Mouse (Mus musculus) heart, embryonic 15.5 days (tissue): ENCODE results near the gene Olfr548-ps1. TPM values are rescaled to one million over a fixed set of nuclear protein-coding genes. Genes with fewer than 3 reads are reported as not detected.

ENCODE experiments used
- ATAC-seq: fragments of 200-750 bp; cut with Nextera tagmentation; replicated peaks from 2 replicates; pipeline ENCODE4 v1.8.0; 2017; ENCODE audit warnings: low read depth, moderate TSS enrichment; ENCODE audit not compliant: insufficient number of reproducible peaks, insufficient read depth, low FRiP score
- H3K27ac ChIP-seq: fragments of 300-500 bp; sonication (generic); 2 replicates; pipeline ENCODE4 v1.5.1; 2015; ENCODE audit warnings: mild to moderate bottlenecking, inconsistent platforms
- H3K27me3 ChIP-seq: fragments of 300-500 bp; sonication (generic); 2 replicates; pipeline ENCODE4 v1.6.1; 2015; ENCODE audit warnings: inconsistent platforms
- H3K36me3 ChIP-seq: fragments of 300-500 bp; sonication (generic); 2 replicates; pipeline ENCODE4 v1.6.1; 2015; ENCODE audit warnings: mild to moderate bottlenecking, inconsistent platforms
- H3K4me1 ChIP-seq: fragments of 300-500 bp; sonication (generic); replicated peaks from 2 replicates; pipeline ENCODE4 v1.6.1; 2015; ENCODE audit warnings: inconsistent platforms
- H3K4me2 ChIP-seq: fragments of 300-500 bp; sonication (generic); 2 replicates; pipeline ENCODE4 v1.6.1; 2015; ENCODE audit warnings: inconsistent platforms, mild to moderate bottlenecking, moderate library complexity
- H3K4me3 ChIP-seq: fragments of 300-500 bp; sonication (generic); 2 replicates; pipeline ENCODE4 v1.5.1; 2015; ENCODE audit warnings: mild to moderate bottlenecking, inconsistent platforms
- H3K9ac ChIP-seq: fragments of 300-500 bp; sonication (generic); 2 replicates; pipeline ENCODE4 v1.6.1; 2015; ENCODE audit warnings: mild to moderate bottlenecking, inconsistent platforms
- H3K9me3 ChIP-seq: fragments of 300-500 bp; sonication (generic); replicated peaks from 2 replicates; pipeline ENCODE4 v1.6.1; 2016; ENCODE audit warnings: inconsistent platforms
- WGBS: fragments of 180-500 bp; shearing (Covaris S2); methylation state at CpG from one replicate; pipeline ENCODE4 v1.1.7; 2015; ENCODE audit warnings: mixed read lengths; 5-methylcytosine and 5-hydroxymethylcytosine counted together
- polyA plus RNA-seq: library from polyadenylated mRNA; unstranded; fragments of >200 nt; fragmentation: Nextera tagmentation; extraction: Ambion mirVana; gene quantifications from 2 replicates; pipeline ENCODE4 v1.2.1, GENCODE M21; 2015

Gene Olfr548-ps1
- polyA plus RNA-seq, 1 experiment from 2014 or later, result not detected

DNA sequence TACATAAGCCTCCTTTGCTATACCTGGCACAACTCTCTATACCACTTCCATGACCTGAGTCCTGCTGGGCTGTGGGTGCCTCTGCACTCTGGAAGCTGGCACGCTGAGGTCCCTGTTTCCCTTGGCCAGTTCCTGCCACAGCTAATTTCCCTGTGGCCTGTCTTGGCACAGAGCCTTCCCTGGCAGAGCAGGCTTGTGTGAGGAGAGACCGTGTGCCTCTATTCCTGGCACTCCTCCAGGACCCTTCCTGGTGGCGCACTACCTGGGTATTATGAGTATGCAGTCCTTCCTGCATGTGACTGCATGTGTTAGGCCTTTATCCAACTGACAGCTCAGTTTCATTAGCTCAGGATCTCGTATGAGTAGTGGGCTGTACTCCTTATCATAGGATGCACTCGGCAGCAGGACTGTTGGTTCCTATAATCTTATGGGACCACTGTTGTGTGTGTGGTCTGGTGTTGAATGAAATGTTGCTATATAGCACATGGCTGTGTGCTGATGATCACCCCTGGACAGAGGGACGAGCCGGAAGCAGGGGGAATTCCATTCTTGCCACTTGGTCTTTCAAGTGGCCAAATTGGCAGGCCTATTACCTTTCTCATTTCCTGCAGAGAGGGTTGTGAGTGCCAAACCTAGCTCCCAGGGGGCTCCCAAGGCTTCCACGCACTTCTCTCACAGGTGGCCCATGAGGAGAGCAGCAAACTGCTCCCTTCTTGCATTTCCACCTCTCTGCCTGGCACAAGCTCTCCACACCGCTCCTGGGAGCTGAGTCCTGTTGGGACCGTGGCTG lies 24.2 kb upstream of the Olfr548-ps1 start:
- Histone ChIP-seq H3K27ac (no peak overlapping the region), H3K9me3 (no peaks in the 10 kb centered on the region), H3K4me1 (peaks cover 4% of the 10 kb centered on the region; the same call in 1 of the 2 replicates), H3K9ac (no peak overlapping the region), H3K36me3 (no peaks in the 10 kb centered on the region), H3K4me3 (no peak overlapping the region), H3K27me3 (peaks cover 12% of the 10 kb centered on the region), H3K4me2 (no peak overlapping the region)
- WGBS, result 39% methylated on average over 10 of the region's 10 CpGs
- no peak for ATAC-seq

DNA sequence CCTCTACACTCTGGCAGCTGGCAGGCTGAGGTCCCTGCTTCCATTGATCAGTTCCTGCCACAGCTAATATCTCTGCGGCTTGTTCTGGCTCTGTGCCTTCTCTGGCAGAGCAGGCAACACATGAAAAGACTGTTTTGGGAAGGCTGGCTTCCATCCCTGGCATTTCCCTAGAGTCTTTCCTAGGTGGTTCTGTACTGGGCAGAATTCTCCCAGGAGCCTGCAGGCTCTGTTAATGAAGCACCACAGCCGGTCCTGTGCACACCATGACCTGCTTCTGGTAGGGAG lies 23.7 kb upstream of the Olfr548-ps1 start:
- Histone ChIP-seq H3K27ac (no peak overlapping the region), H3K4me3 (no peak overlapping the region), H3K9ac (no peak overlapping the region), H3K27me3 (peaks cover 8% of the 10 kb centered on the region), H3K4me2 (no peak overlapping the region), H3K9me3 (no peaks in the 10 kb centered on the region), H3K36me3 (no peaks in the 10 kb centered on the region), H3K4me1 (peaks cover 4% of the 10 kb centered on the region; the same call in 1 of the 2 replicates)
- no peak for ATAC-seq
- WGBS, result 68% methylated on average over 2 of the region's 2 CpGs

DNA sequence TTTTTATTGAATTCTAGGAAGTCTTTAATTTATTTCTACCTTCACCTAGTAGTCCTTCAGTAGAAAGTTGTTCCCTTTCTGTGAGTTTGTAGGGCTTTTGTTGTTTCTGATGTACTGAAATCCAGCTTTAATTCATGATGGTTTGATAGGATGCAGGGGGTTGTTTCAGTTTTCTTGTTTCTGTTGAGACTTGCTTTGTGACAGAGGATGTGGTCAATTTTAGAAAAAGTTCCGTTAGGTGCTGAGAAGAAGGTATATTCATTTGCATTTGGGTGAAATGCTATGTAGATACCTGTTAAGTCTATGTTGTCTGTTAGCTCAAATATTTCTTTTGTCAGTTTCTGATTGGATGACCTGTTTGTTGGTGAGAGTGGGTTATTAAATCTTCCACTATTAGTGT lies 11.6 kb upstream of the Olfr548-ps1 start:
- no peaks in the 10 kb centered on the region for H3K4me1 ChIP-seq
- H3K9ac ChIP-seq, result no peak overlapping the region
- H3K4me2 ChIP-seq, result no peak overlapping the region
- no peak overlapping the region for H3K27ac ChIP-seq
- ATAC-seq, result no peak
- 62% methylated on average over 1 of the region's 1 CpGs for WGBS
- H3K4me3 ChIP-seq, result no peak overlapping the region
- no peaks in the 10 kb centered on the region for H3K9me3 ChIP-seq
- no peaks in the 10 kb centered on the region for H3K36me3 ChIP-seq
- no peaks in the 10 kb centered on the region for H3K27me3 ChIP-seq

DNA sequence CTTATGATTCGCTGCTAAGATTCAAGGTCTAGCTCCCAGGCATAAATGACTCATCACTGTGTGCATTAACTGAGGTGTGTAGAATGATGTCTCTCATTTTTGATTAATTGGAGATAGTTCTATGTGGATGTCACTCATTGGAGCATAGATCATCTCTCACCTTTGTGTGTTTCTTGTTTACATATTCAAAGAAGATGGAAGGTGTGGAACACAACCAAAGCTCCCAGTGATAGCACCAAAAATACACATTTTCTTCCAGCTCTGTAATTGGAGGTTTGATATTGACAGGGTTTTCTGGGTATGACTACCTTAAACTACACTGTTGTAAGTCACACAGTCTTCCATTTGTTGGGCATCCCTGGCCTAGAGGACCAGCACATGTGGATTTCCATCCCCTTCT lies 6.2 kb upstream of the Olfr548-ps1 start, which contains the start of gene Olfr547:
Gene Olfr547, plus strand, starts transcription at position 301 of the 400 bp plus-strand sequence.
- no peak within 1 kb of the TSS for H3K9ac ChIP-seq
- H3K27ac ChIP-seq, result no peak within 1 kb of the TSS
- H3K4me1 ChIP-seq, result no peaks in the 10 kb centered on the region
- no peaks in the 10 kb centered on the region for H3K36me3 ChIP-seq
- no peaks in the 10 kb centered on the region for H3K9me3 ChIP-seq
- no peak for ATAC-seq
- 63% methylated on average over 1 of the region's 1 CpGs for WGBS
- no peaks in the 10 kb centered on the region for H3K27me3 ChIP-seq
- H3K4me2 ChIP-seq, result no peak within 1 kb of the TSS
- no peak within 1 kb of the TSS for H3K4me3 ChIP-seq

DNA sequence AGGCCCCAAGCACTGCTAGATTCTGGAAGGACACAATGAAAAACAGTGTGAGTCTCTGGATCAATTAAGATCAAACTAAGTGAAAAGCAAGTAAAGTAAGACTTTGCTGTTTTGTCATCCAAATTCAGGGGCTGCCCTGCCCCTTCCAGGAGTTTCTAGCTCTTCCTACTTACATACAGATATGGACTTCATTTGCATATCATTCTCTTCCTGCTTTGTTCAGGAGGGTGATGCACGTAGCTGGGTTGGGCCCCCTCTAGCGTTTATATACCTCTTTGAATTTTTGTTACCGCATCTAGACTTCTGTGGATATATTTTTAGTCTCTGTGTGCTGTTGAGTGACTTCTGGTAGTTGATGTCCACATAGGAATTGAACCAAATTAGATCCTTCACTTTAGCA lies 555 bp downstream of the Olfr548-ps1 start:
- Histone ChIP-seq H3K27ac (no peak overlapping the region), H3K4me3 (no peak overlapping the region), H3K27me3 (no peaks in the 10 kb centered on the region), H3K4me2 (no peak overlapping the region), H3K9ac (no peak overlapping the region), H3K9me3 (no peaks in the 10 kb centered on the region), H3K36me3 (no peaks in the 10 kb centered on the region), H3K4me1 (no peaks in the 10 kb centered on the region)
- ATAC-seq, result no peak
- 43% methylated on average over 3 of the region's 3 CpGs for WGBS

DNA sequence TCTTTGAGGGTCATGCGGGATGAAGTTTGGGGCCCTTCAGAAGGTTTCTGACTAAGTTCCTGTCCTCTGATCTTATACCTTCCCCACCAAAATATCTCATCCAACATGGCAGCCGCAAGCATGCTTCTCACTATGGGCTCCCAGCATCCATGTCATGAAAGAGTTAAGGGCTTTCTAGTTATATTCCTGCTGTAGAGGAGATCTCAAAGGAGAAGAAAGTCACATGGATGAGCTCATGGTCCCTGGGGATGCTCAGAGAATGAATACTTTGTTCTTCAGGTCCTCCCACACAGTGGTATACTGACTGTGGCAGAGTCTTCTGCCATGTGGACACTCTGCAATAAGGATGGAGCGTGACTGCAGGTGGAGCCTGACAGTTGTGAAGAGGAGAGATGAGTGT lies 8.9 kb downstream of the Olfr548-ps1 start, which contains the start of gene Olfr549:
Gene Olfr549, plus strand, starts transcription at position 301 of the 400 bp plus-strand sequence.
- no peak within 1 kb of the TSS for H3K4me3 ChIP-seq
- no peaks in the 10 kb centered on the region for H3K9me3 ChIP-seq
- ATAC-seq, result no peak
- H3K36me3 ChIP-seq, result no peaks in the 10 kb centered on the region
- H3K4me2 ChIP-seq, result no peak within 1 kb of the TSS
- H3K9ac ChIP-seq, result no peak within 1 kb of the TSS
- H3K27ac ChIP-seq, result no peak within 1 kb of the TSS
- H3K4me1 ChIP-seq, result no peaks in the 10 kb centered on the region
- H3K27me3 ChIP-seq, result no peaks in the 10 kb centered on the region
- WGBS, result 80% methylated on average over 3 of the region's 3 CpGs

DNA sequence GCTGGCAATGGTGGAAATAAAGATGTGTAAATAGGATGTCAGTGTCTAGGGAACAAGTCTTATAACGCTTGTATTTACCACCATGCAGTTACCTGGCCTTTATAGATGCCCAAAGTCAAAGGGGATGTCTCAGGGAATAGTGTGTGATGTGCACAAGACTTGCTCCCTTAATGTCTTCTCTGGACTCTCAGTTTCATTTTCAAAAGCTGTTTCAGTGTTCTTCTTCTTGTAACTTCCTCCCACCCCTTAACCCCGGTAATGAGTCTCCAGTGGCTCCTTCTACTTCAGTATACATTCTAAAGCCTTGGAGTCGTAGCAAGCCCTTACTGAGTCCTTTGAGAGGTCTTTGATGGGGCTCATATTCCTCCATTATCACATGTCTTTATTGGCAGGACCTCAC lies 12.6 kb downstream of the Olfr548-ps1 start:
- no peak overlapping the region for H3K4me2 ChIP-seq
- H3K4me3 ChIP-seq, result no peak overlapping the region
- no peaks in the 10 kb centered on the region for H3K4me1 ChIP-seq
- H3K9me3 ChIP-seq, result no peaks in the 10 kb centered on the region
- no peak overlapping the region for H3K27ac ChIP-seq
- no peaks in the 10 kb centered on the region for H3K27me3 ChIP-seq
- ATAC-seq, result no peak
- no peak overlapping the region for H3K9ac ChIP-seq
- WGBS, result 70% methylated on average over 3 of the region's 3 CpGs
- H3K36me3 ChIP-seq, result no peaks in the 10 kb centered on the region

DNA sequence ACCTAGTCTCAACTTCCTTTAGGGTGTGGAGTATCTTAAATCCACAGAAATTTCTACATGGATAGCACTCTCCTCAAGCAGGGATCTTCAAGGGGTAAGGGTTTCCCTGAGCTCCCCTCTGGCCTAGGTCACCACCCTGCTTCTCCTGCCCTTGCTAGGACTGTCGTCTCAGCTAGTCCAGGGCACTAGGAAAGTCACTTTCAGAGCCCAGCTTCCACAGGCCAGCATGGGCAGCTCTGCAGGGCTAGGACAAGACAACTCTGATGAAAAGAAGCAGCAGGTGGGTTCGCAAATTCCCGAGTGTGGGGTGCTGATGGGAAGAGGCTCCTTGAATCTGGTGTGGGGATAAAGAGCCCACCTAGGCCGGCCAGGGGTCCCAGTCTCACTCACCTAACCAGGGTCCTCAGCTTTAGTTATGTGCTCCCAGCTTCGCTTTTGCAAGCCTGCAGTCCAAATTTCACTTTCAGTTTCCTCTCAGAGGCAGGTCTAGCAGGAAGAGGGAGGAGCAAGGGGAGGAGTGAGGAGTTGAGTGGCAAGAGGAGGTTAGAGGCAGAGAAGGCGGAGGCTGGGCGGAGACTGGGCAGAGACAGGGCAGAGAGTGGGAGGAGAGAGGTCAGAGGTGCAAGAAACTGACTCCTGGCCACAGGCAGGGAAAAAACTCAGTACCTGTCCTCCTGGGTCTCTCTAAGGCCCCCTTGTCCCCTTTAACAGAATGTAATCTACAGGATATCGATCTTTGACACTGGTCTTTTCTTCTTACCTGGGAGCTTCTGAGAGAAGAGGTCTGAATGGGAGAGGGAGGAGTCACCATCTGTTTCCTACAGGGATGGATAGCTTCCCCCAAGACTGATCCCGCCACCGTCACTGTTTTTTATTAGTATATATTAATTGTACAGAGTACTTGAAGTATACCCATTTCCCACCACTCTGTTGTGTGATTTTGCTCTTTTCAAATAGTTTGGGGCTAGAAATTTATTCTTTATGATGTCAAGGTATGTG lies 24.6 kb downstream of the Olfr548-ps1 start, which contains the start of gene Trim21:
Gene Trim21, minus strand, starts transcription at position 488 of the 999 bp plus-strand sequence.
- Histone ChIP-seq H3K4me3 (peak within 1 kb of the TSS; percentile 61), H3K9ac (peak within 1 kb of the TSS; percentile 57), H3K27ac (peak within 1 kb of the TSS; percentile 6; the same call in 1 of the 2 replicates), H3K4me2 (peak within 1 kb of the TSS; percentile 74), H3K36me3 (no peaks in the 10 kb centered on the region), H3K27me3 (no peaks in the 10 kb centered on the region), H3K4me1 (peaks cover 12% of the 10 kb centered on the region), H3K9me3 (no peaks in the 10 kb centered on the region)
- WGBS, result 24% methylated on average over 10 of the region's 10 CpGs
- peak; percentile 93 for ATAC-seq

DNA sequence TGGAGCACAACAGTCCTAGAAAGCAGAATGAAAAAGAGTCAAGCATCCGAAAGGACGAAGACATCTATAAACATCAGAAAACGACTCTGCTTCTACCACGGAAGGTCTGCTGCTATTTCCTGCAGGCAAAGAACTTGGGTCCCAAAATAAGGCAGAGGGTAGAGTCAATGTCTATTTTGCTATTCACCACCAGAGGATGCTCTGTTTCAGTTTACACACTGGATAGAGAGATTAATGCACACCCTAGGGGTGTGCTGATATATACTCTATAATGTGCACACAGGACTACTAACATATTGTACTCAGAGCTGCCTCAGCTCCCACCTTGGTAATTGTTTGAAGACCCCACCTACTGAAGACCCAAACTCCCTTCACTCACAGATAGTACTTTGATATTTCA lies 25.5 kb downstream of the Olfr548-ps1 start:
- no peak overlapping the region for H3K4me2 ChIP-seq
- no peak for ATAC-seq
- H3K9ac ChIP-seq, result no peak overlapping the region
- no peaks in the 10 kb centered on the region for H3K27me3 ChIP-seq
- H3K9me3 ChIP-seq, result no peaks in the 10 kb centered on the region
- H3K4me3 ChIP-seq, result no peak overlapping the region
- no peak overlapping the region for H3K27ac ChIP-seq
- H3K36me3 ChIP-seq, result no peaks in the 10 kb centered on the region
- WGBS, result 86% methylated on average over 4 of the region's 4 CpGs
- H3K4me1 ChIP-seq, result peaks cover 12% of the 10 kb centered on the region

DNA sequence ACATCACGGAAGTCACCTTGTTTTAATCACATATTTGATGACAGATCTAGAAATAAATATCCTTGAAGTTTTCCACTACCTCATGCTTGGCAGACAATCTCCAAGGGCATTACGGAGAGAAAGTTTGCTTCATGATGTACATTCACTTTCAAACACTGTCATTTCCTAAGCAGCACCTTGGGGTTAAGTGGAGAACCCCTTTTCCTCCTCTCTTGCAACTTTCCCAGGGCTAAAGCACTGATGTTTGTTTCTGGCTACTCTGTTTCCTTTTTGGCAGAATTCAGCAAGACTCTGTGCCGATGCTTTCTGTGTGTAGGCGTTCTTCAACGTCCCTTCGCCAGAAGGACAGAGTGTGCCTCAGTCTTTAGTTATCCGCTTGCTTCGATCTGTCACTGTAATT lies 30.4 kb downstream of the Olfr548-ps1 start, which contains the start of gene Olfr550:
Gene Olfr550, plus strand, starts transcription at position 301 of the 400 bp plus-strand sequence.
- no peak within 1 kb of the TSS for H3K4me2 ChIP-seq
- H3K27me3 ChIP-seq, result no peaks in the 10 kb centered on the region
- H3K36me3 ChIP-seq, result no peaks in the 10 kb centered on the region
- H3K9me3 ChIP-seq, result no peaks in the 10 kb centered on the region
- 83% methylated on average over 8 of the region's 8 CpGs for WGBS
- no peak within 1 kb of the TSS for H3K27ac ChIP-seq
- no peak for ATAC-seq
- no peak within 1 kb of the TSS for H3K9ac ChIP-seq
- H3K4me3 ChIP-seq, result no peak within 1 kb of the TSS
- no peaks in the 10 kb centered on the region for H3K4me1 ChIP-seq

DNA sequence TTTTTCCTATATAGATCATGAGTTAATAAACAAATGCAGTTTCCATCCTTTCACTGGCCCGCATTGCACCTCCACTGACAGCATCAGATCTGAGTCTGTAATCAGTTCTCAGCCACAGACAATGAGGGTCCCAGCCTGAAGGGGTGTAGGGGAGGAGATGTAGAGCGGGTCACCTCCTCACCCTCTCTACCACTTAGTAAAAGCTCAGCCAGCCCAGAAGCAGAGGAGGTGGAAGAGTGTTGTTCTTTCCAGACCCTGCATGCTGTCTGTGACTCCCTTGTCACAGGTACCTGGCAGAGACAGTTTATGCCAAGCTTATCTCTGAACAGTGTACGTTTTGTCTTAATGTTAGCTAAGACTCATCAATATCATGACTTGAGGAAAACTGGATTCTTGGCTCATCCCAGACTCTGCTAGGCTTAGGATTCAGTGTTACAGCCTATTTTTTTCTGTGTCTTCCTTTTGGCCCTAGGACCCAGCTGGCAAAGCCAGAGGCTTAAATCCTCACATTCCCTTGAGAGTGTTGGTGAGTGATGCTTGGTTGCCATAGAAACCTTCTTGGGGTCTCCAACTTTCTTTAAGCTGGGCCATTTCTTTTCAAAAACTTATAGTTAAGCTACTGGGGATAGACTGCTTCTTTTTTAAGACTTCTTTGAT lies 32.6 kb downstream of the Olfr548-ps1 start:
- no peak overlapping the region for H3K4me2 ChIP-seq
- H3K4me1 ChIP-seq, result no peaks in the 10 kb centered on the region
- no peaks in the 10 kb centered on the region for H3K27me3 ChIP-seq
- 60% methylated on average over 3 of the region's 3 CpGs for WGBS
- no peak overlapping the region for H3K27ac ChIP-seq
- H3K9me3 ChIP-seq, result no peaks in the 10 kb centered on the region
- no peaks in the 10 kb centered on the region for H3K36me3 ChIP-seq
- H3K9ac ChIP-seq, result no peak overlapping the region
- no peak for ATAC-seq
- no peak overlapping the region for H3K4me3 ChIP-seq
